ENCODE assay signal across 22 mouse cellular contexts in genomic region chr15:32596574-32596973, GRCm38 (mm10).
DNase-seq lines count a peak whose midpoint lies in the region; ATAC-seq and TF ChIP-seq lines count a peak whose summit lies in the region.
"Had no signal": no experiment of that assay in that cellular context is flagged by ENCODE, and none has a peak within 500 bp of the region (broad histone marks: within the 10 kb centered on the region; RNA-seq: fewer than 3 reads in every experiment).

No protein-coding gene starts in this region.

- H3K36me3 ChIP-seq in forebrain, embryonic 15.5 days: no peaks in the 10 kb centered on the region
- no peaks in the 10 kb centered on the region for H3K36me3 ChIP-seq in forebrain, embryonic 12.5 days (replicated peaks)
- H3K36me3 ChIP-seq in limb, embryonic 10.5 days: 0 out of 2 replicates have a peak, but pooled peaks cover 2% of the 10 kb centered on the region
- H3K36me3 ChIP-seq in lung, postnatal 0 days (ENCODE audit: insufficient read depth, low read length): no peaks in the 10 kb centered on the region
- H3K36me3 ChIP-seq: embryonic facial prominence, embryonic 15.5 days; heart, embryonic 12.5 days; hindbrain, embryonic 10.5 days; intestine, embryonic 15.5 days had no signal

- 0 out of 2 replicates have a peak overlapping the region, but pooled peaks have one; percentile 46 for H3K27ac ChIP-seq in forebrain, embryonic 15.5 days (replicated peaks)
- no peak overlapping the region for H3K27ac ChIP-seq in forebrain, embryonic 12.5 days
- peak overlapping the region; percentile 79 for H3K27ac ChIP-seq in layer of hippocampus, adult 2 months
- H3K27ac ChIP-seq in limb, embryonic 10.5 days: peak overlapping the region; percentile 34; the same call in 1 of the 2 replicates
- no peak overlapping the region for H3K27ac ChIP-seq in lung, postnatal 0 days (ENCODE audit: low read length)
- H3K27ac ChIP-seq: embryonic facial prominence, embryonic 15.5 days; gastrocnemius, adult 2 months; hindbrain, embryonic 10.5 days; intestine, embryonic 15.5 days had no signal

- H3K27me3 ChIP-seq in forebrain, embryonic 15.5 days: no peaks in the 10 kb centered on the region
- H3K27me3 ChIP-seq in forebrain, embryonic 12.5 days: no peaks in the 10 kb centered on the region
- no peaks in the 10 kb centered on the region for H3K27me3 ChIP-seq in limb, embryonic 10.5 days (ENCODE audit: low read depth, poor library complexity, severe bottlenecking)
- no peaks in the 10 kb centered on the region for H3K27me3 ChIP-seq in lung, postnatal 0 days (replicated peaks; ENCODE audit: insufficient read depth, low read length)
- H3K27me3 ChIP-seq: CH12.LX; embryonic facial prominence, embryonic 15.5 days; heart, embryonic 12.5 days; intestine, embryonic 15.5 days had no signal

- H3K4me3 ChIP-seq in forebrain, embryonic 15.5 days: no peak overlapping the region
- H3K4me3 ChIP-seq in forebrain, embryonic 12.5 days (replicated peaks): no peak overlapping the region
- no peak overlapping the region for H3K4me3 ChIP-seq in layer of hippocampus, adult 2 months
- H3K4me3 ChIP-seq in limb, embryonic 10.5 days: no peak overlapping the region
- no peak overlapping the region for H3K4me3 ChIP-seq in lung, postnatal 0 days (ENCODE audit: low read depth, low read length)
- H3K4me3 ChIP-seq: embryonic facial prominence, embryonic 15.5 days; erythroblast, embryonic 14.5 days; gastrocnemius, adult 2 months; heart, embryonic 12.5 days; hindbrain, embryonic 10.5 days; intestine, embryonic 15.5 days had no signal

- H3K9ac ChIP-seq in forebrain, embryonic 15.5 days (replicated peaks): no peak overlapping the region
- H3K9ac ChIP-seq in forebrain, embryonic 12.5 days: no peak overlapping the region
- no peak overlapping the region for H3K9ac ChIP-seq in lung, postnatal 0 days (replicated peaks; ENCODE audit: low read depth)
- H3K9ac ChIP-seq: embryonic facial prominence, embryonic 15.5 days; heart, embryonic 12.5 days; intestine, embryonic 15.5 days had no signal

- ATAC-seq in forebrain, embryonic 15.5 days (replicated peaks): no peak
- ATAC-seq in forebrain, embryonic 12.5 days (ENCODE audit: low FRiP score): no peak
- no peak for ATAC-seq in lung, postnatal 0 days
- ATAC-seq: intestine, embryonic 15.5 days had no signal

- peaks cover 17% of the 10 kb centered on the region for H3K4me1 ChIP-seq in forebrain, embryonic 15.5 days
- peaks cover 14% of the 10 kb centered on the region for H3K4me1 ChIP-seq in forebrain, embryonic 12.5 days
- peaks cover 11% of the 10 kb centered on the region for H3K4me1 ChIP-seq in limb, embryonic 10.5 days
- no peaks in the 10 kb centered on the region for H3K4me1 ChIP-seq in lung, postnatal 0 days (ENCODE audit: insufficient read depth, low read depth, low read length)
- H3K4me1 ChIP-seq: embryonic facial prominence, embryonic 15.5 days; heart, embryonic 12.5 days; hindbrain, embryonic 10.5 days; intestine, embryonic 15.5 days had no signal

- no peak overlapping the region for H3K4me2 ChIP-seq in forebrain, embryonic 15.5 days (replicated peaks)
- no peak overlapping the region for H3K4me2 ChIP-seq in forebrain, embryonic 12.5 days
- H3K4me2 ChIP-seq in lung, postnatal 0 days (replicated peaks; ENCODE audit: low read depth, low read length): no peak overlapping the region
- H3K4me2 ChIP-seq: embryonic facial prominence, embryonic 15.5 days; heart, embryonic 12.5 days; intestine, embryonic 15.5 days had no signal

- no peak for TF ChIP-seq EP300 in lung, postnatal 0 days (IDR thresholded peaks at IDR 0.05)

- 75% methylated on average over 6 of the region's 6 CpGs for WGBS in forebrain, embryonic 15.5 days
- 85% methylated on average over 6 of the region's 6 CpGs for WGBS in forebrain, embryonic 12.5 days
- WGBS in limb, embryonic 10.5 days: 90% methylated on average over 6 of the region's 6 CpGs
- WGBS in lung, postnatal 0 days: 81% methylated on average over 6 of the region's 6 CpGs

- TF ChIP-seq CTCF in layer of hippocampus, adult 2 months (conservative IDR thresholded peaks at IDR 0.05): no peak
- no peak for TF ChIP-seq CTCF in lung, postnatal 0 days (IDR thresholded peaks at IDR 0.05)

- no peak for DNase-seq in layer of hippocampus, adult 2 months (ENCODE audit: low spot score in 2 of 2)
- DNase-seq in layer of hippocampus, adult 9-10 months (ENCODE audit: low spot score): no peak
- DNase-seq in retina, postnatal 1 day: peak; percentile 24
- DNase-seq in retina, embryonic 14.5 days (ENCODE audit: low spot score): no peak
- DNase-seq in limb, embryonic 10.5 days (ENCODE audit: low spot score): no peak
- no peak for DNase-seq in lung, postnatal 0 days (ENCODE audit: low spot score)
- DNase-seq: adrenal gland, adult 2 months; adrenal gland, postnatal 36 days; cerebellum, adult 11 months; cerebellum, adult 8-10 months; cerebellum, postnatal 14 days; embryo, embryonic 11 days; gastrocnemius, adult 2 months; gastrocnemius, postnatal 25 days had no signal

- H3K9me3 ChIP-seq in forebrain, embryonic 15.5 days: no peaks in the 10 kb centered on the region
- no peaks in the 10 kb centered on the region for H3K9me3 ChIP-seq in forebrain, embryonic 12.5 days
- no peaks in the 10 kb centered on the region for H3K9me3 ChIP-seq in limb, embryonic 10.5 days (replicated peaks)
- no peaks in the 10 kb centered on the region for H3K9me3 ChIP-seq in lung, postnatal 0 days (ENCODE audit: low read length)
- H3K9me3 ChIP-seq: embryonic facial prominence, embryonic 15.5 days; heart, embryonic 12.5 days; hindbrain, embryonic 10.5 days; intestine, embryonic 15.5 days had no signal

Comparison
In these comparisons a context has a peak if more than half of its experiments do, and no peak if none do; other contexts are left out.
1. H3K27ac ChIP-seq: peak in forebrain, embryonic 15.5 days (single experiment), layer of hippocampus, adult 2 months (single experiment) and limb, embryonic 10.5 days (single experiment); none in forebrain, embryonic 12.5 days (single experiment) and lung, postnatal 0 days (single experiment).